Mouse (Mus musculus) heart, embryonic 13.5 days (tissue): Measurements from ENCODE around the gene Gm2431. TPM values are rescaled to one million over a fixed set of nuclear protein-coding genes. Genes with fewer than 3 reads are reported as not detected.
"Not testable (repeated sequence)": the region's sequence is repeated elsewhere in the genome, so short reads cannot be mapped to it uniquely, and the experiment has no call there.

ENCODE experiments used
- ATAC-seq: fragments of 200-750 bp; cut with Nextera tagmentation; 2 replicates; pipeline ENCODE4 v1.8.0; 2017; ENCODE audit warnings: moderate TSS enrichment; ENCODE audit not compliant: insufficient number of reproducible peaks, low FRiP score, low TSS enrichment; ENCODE audit errors: extremely low read depth
- H3K27ac ChIP-seq: fragments of 300-500 bp; sonication (generic); replicated peaks from 2 replicates; pipeline ENCODE4 v1.5.1; 2015; ENCODE audit warnings: moderate library complexity, mild to moderate bottlenecking, inconsistent platforms
- H3K27me3 ChIP-seq: fragments of 300-500 bp; sonication (generic); replicated peaks from 2 replicates; pipeline ENCODE4 v1.6.1; 2015; ENCODE audit warnings: mild to moderate bottlenecking, inconsistent platforms
- H3K36me3 ChIP-seq: fragments of 300-500 bp; sonication (generic); 2 replicates; pipeline ENCODE4 v1.6.1; 2015; ENCODE audit warnings: mild to moderate bottlenecking, inconsistent platforms
- H3K4me1 ChIP-seq: fragments of 300-500 bp; sonication (generic); 2 replicates; pipeline ENCODE4 v1.6.1; 2015; ENCODE audit warnings: inconsistent platforms
- H3K4me2 ChIP-seq: fragments of 300-500 bp; sonication (generic); 2 replicates; pipeline ENCODE4 v1.6.1; 2015; ENCODE audit warnings: inconsistent platforms, mild to moderate bottlenecking, moderate library complexity
- H3K4me3 ChIP-seq: fragments of 300-500 bp; sonication (generic); 2 replicates; pipeline ENCODE4 v1.5.1; 2015; ENCODE audit warnings: moderate library complexity, mild to moderate bottlenecking, inconsistent platforms
- H3K9ac ChIP-seq: fragments of 300-500 bp; sonication (generic); 2 replicates; pipeline ENCODE4 v1.6.1; 2015; ENCODE audit warnings: inconsistent platforms, mild to moderate bottlenecking, moderate library complexity
- H3K9me3 ChIP-seq: fragments of 300-500 bp; sonication (generic); 2 replicates; pipeline ENCODE4 v1.6.1; 2016; ENCODE audit warnings: inconsistent platforms
- WGBS: fragments of 180-500 bp; shearing (Covaris S2); methylation state at CpG from one replicate; pipeline ENCODE4 v1.1.7; 2015; ENCODE audit warnings: mixed read lengths; 5-methylcytosine and 5-hydroxymethylcytosine counted together
- polyA plus RNA-seq: library from polyadenylated mRNA; unstranded; fragments of >200 nt; fragmentation: Nextera tagmentation; extraction: Ambion mirVana; gene quantifications from 2 replicates; pipeline ENCODE4 v1.2.1, GENCODE M21; 2015

The Gm2431 gene
- polyA plus RNA-seq, 1 experiment from 2014 or later: not detected

GRCm38 (mm10) chr7:142282847-142283246 lies 24.7 kb upstream of the Gm2431 start:
- ATAC-seq, H3K9me3 ChIP-seq, H3K27me3 ChIP-seq, H3K36me3 ChIP-seq: not testable (repeated sequence)
- Histone ChIP-seq H3K4me2 (peak overlapping the region; percentile 88), H3K4me3 (peak overlapping the region; percentile 66), H3K27ac (peak overlapping the region; percentile 20; the same call in 1 of the 2 replicates), H3K4me1 (peaks cover 34% of the 10 kb centered on the region), H3K9ac (peak overlapping the region; percentile 70)
- 15% methylated on average over 2 of the region's 2 CpGs for WGBS

GRCm38 (mm10) chr7:142279291-142279690 lies 21.1 kb upstream of the Gm2431 start:
- ATAC-seq: not testable (repeated sequence)

GRCm38 (mm10) chr7:142278183-142278582 lies 20.0 kb upstream of the Gm2431 start:
- WGBS: 0% methylated on average over 3 of the region's 3 CpGs
- not testable (repeated sequence) for H3K9ac ChIP-seq, H3K36me3 ChIP-seq, ATAC-seq, H3K4me2 ChIP-seq, H3K27me3 ChIP-seq, H3K9me3 ChIP-seq, H3K4me3 ChIP-seq, H3K27ac ChIP-seq
- peaks cover 16% of the 10 kb centered on the region for H3K4me1 ChIP-seq

More at GRCm38 (mm10) chr7:142279291-142279690, 21.1 kb upstream of the Gm2431 start:
- not testable (repeated sequence) for H3K4me3 ChIP-seq, H3K9me3 ChIP-seq, H3K4me2 ChIP-seq, H3K36me3 ChIP-seq, H3K9ac ChIP-seq, H3K27me3 ChIP-seq, H3K27ac ChIP-seq
- 76% methylated on average over 1 of the region's 1 CpGs for WGBS
- H3K4me1 ChIP-seq: peaks cover 16% of the 10 kb centered on the region

GRCm38 (mm10) chr7:142274263-142274662 lies 16.1 kb upstream of the Gm2431 start, which contains the start of gene Gm4559:
Gene Gm4559 (minus strand): TSS chr7:142274363.
- ATAC-seq, H3K4me2 ChIP-seq, H3K4me3 ChIP-seq, H3K36me3 ChIP-seq, H3K9me3 ChIP-seq, H3K27me3 ChIP-seq, H3K4me1 ChIP-seq, H3K27ac ChIP-seq, H3K9ac ChIP-seq: not testable (repeated sequence)

- ATAC-seq: no peak
- Histone ChIP-seq H3K27me3 (peaks cover 21% of the 10 kb centered on the region), H3K9ac (no peak overlapping the region), H3K4me1 (no peaks in the 10 kb centered on the region), H3K4me3 (no peak overlapping the region), H3K4me2 (no peak overlapping the region), H3K27ac (no peak overlapping the region), H3K9me3 (no peaks in the 10 kb centered on the region), H3K36me3 (no peaks in the 10 kb centered on the region)
- 0% methylated on average over 2 of the region's 2 CpGs for WGBS
These were observed 2.6 kb downstream of the Gm2431 start for GRCm38 (mm10) chr7:142255517-142255916.

- WGBS: 0% methylated on average over 1 of the region's 1 CpGs
- Histone ChIP-seq H3K4me3 (no peak overlapping the region), H3K36me3 (no peaks in the 10 kb centered on the region), H3K4me1 (no peaks in the 10 kb centered on the region), H3K9me3 (no peaks in the 10 kb centered on the region), H3K27ac (no peak overlapping the region), H3K4me2 (no peak overlapping the region), H3K27me3 (peaks cover 20% of the 10 kb centered on the region), H3K9ac (no peak overlapping the region)
- ATAC-seq: no peak
These were observed 8.3 kb downstream of the Gm2431 start for GRCm38 (mm10) chr7:142249824-142250223.

GRCm38 (mm10) chr7:142240978-142241377 lies 17.2 kb downstream of the Gm2431 start, which contains the start of gene Gm40460:
Gene Gm40460 (minus strand): TSS chr7:142241078.
- ATAC-seq: no peak
- Histone ChIP-seq H3K36me3 (no peaks in the 10 kb centered on the region), H3K27me3 (no peaks in the 10 kb centered on the region), H3K9me3 (peaks cover 14% of the 10 kb centered on the region), H3K4me2 (no peak within 1 kb of the TSS), H3K4me3 (no peak within 1 kb of the TSS), H3K27ac (no peak within 1 kb of the TSS), H3K4me1 (no peaks in the 10 kb centered on the region), H3K9ac (no peak within 1 kb of the TSS)
- 50% methylated on average over 2 of the region's 2 CpGs for whole genome bisulfite sequencing

- H3K27me3 ChIP-seq: no peaks in the 10 kb centered on the region
- ATAC-seq: no peak
- H3K27ac ChIP-seq: no peak overlapping the region
- H3K4me2 ChIP-seq: no peak overlapping the region
- H3K4me1 ChIP-seq: no peaks in the 10 kb centered on the region
- 35% methylated on average over 1 of the region's 1 CpGs for WGBS
- H3K36me3 ChIP-seq: no peaks in the 10 kb centered on the region
- H3K9me3 ChIP-seq: peaks cover 8% of the 10 kb centered on the region; the same call in 1 of the 2 replicates
- H3K9ac ChIP-seq: no peak overlapping the region
- no peak overlapping the region for H3K4me3 ChIP-seq
These were observed 26.6 kb downstream of the Gm2431 start for GRCm38 (mm10) chr7:142231540-142231939.

GRCm38 (mm10) chr7:142229871-142230270 lies 28.3 kb downstream of the Gm2431 start, which contains the start of gene Krtap5-5:
Gene Krtap5-5 (minus strand): TSS chr7:142229971.
- 51% methylated on average over 3 of the region's 3 CpGs for WGBS

GRCm38 (mm10) chr7:142224518-142224917 lies 33.6 kb downstream of the Gm2431 start:
- no peak for ATAC-seq
- no peak overlapping the region for H3K27ac ChIP-seq
- no peaks in the 10 kb centered on the region for H3K36me3 ChIP-seq
- no peak overlapping the region for H3K4me2 ChIP-seq
- no peaks in the 10 kb centered on the region for H3K27me3 ChIP-seq
- no peak overlapping the region for H3K4me3 ChIP-seq
- 21% methylated on average over 2 of the region's 2 CpGs for WGBS
- H3K9me3 ChIP-seq: no peaks in the 10 kb centered on the region
- H3K4me1 ChIP-seq: peaks cover 6% of the 10 kb centered on the region
- no peak overlapping the region for H3K9ac ChIP-seq

More at GRCm38 (mm10) chr7:142229871-142230270, 28.3 kb downstream of the Gm2431 start, which contains the start of gene Krtap5-5:
- not testable (repeated sequence) for H3K4me3 ChIP-seq, H3K27ac ChIP-seq, H3K9ac ChIP-seq, H3K4me2 ChIP-seq, H3K4me1 ChIP-seq, H3K27me3 ChIP-seq, H3K36me3 ChIP-seq, ATAC-seq, H3K9me3 ChIP-seq

GRCm38 (mm10) chr7:142212136-142212535 lies 46.0 kb downstream of the Gm2431 start:
- H3K9me3 ChIP-seq, H3K4me3 ChIP-seq, H3K27ac ChIP-seq, H3K36me3 ChIP-seq, H3K4me1 ChIP-seq, H3K9ac ChIP-seq, H3K4me2 ChIP-seq, ATAC-seq, H3K27me3 ChIP-seq: not testable (repeated sequence)
- WGBS: 50% methylated on average over 1 of the region's 1 CpGs

GRCm38 (mm10) chr7:142211559-142211958 lies 46.6 kb downstream of the Gm2431 start, which contains the start of gene Gm7579:
Gene Gm7579 (plus strand): TSS chr7:142211859.
- H3K4me1 ChIP-seq: no peaks in the 10 kb centered on the region
- peaks cover 4% of the 10 kb centered on the region for H3K27me3 ChIP-seq
- H3K4me3 ChIP-seq: no peak within 1 kb of the TSS
- H3K9ac ChIP-seq: no peak within 1 kb of the TSS
- no peak within 1 kb of the TSS for H3K4me2 ChIP-seq
- no peaks in the 10 kb centered on the region for H3K36me3 ChIP-seq
- no peak within 1 kb of the TSS for H3K27ac ChIP-seq
- WGBS: 59% methylated on average over 1 of the region's 1 CpGs
- no peaks in the 10 kb centered on the region for H3K9me3 ChIP-seq
- no peak for ATAC-seq
